Mouse (Mus musculus) forebrain, embryonic 12.5 days (tissue): ENCODE measurements at regions not wholly inside any gene's neighbourhood (a gene's known extent, or its start where the extent isn't known, plus 50 kb on each side); places are given as distances from the start of the nearest gene placed in this dataset.
"Not testable (repeated sequence)": the region's sequence is repeated elsewhere in the genome, so short reads cannot be mapped to it uniquely, and the experiment has no call there.

Experiments
- ATAC-seq: fragments of 200-750 bp; cut with Nextera tagmentation; 2 replicates; pipeline ENCODE4 v1.8.0; 2017; ENCODE audit warnings: moderate TSS enrichment; ENCODE audit not compliant: low FRiP score
- H3K27ac ChIP-seq: fragments of 300-500 bp; sonication (generic); 2 replicates; pipeline ENCODE4 v1.5.1; 2016; ENCODE audit warnings: mild to moderate bottlenecking
- H3K27me3 ChIP-seq: fragments of 300-500 bp; sonication (generic); 2 replicates; pipeline ENCODE4 v1.6.1; 2016; ENCODE audit warnings: mild to moderate bottlenecking
- H3K36me3 ChIP-seq: fragments of 300-500 bp; sonication (generic); replicated peaks from 2 replicates; pipeline ENCODE4 v1.6.1; 2016; ENCODE audit warnings: mild to moderate bottlenecking
- H3K4me1 ChIP-seq: fragments of 300-500 bp; sonication (generic); 2 replicates; pipeline ENCODE4 v1.6.1; 2016
- H3K4me2 ChIP-seq: fragments of 300-500 bp; sonication (generic); 2 replicates; pipeline ENCODE4 v1.6.1; 2016; ENCODE audit warnings: mild to moderate bottlenecking, moderate library complexity
- H3K4me3 ChIP-seq: fragments of 300-500 bp; sonication (generic); replicated peaks from 2 replicates; pipeline ENCODE4 v1.5.1; 2016; ENCODE audit warnings: mild to moderate bottlenecking
- H3K9ac ChIP-seq: fragments of 300-500 bp; sonication (generic); 2 replicates; pipeline ENCODE4 v1.6.1; 2016; ENCODE audit warnings: mild to moderate bottlenecking
- H3K9me3 ChIP-seq: fragments of 300-500 bp; sonication (generic); 2 replicates; pipeline ENCODE4 v1.6.1; 2016
- WGBS: fragments of 180-500 bp; shearing (Covaris S2); methylation state at CpG from one replicate; pipeline ENCODE4 v1.1.7; 2016; 5-methylcytosine and 5-hydroxymethylcytosine counted together

DNA sequence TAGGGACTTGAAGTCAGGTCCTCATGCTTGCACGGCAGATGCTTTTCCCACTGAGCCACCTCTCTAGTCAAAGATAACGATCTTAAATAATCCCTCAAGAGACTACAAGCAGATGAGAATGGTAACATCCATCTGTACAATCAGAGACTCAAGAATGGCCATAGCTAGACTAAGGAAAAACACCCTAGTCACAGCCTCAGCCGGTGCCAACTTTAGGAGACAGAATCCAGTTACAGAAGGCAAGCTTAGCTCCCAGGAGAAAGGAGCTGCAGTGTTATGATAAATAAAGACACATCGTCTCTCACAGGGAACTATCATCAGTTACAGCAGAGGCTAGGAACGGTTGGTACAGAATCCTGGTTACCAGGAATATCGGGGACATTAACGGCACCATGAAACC lies 88.7 kb upstream of the Arl4c start:
- 0 out of 2 replicates have a peak, but pooled peaks cover 3% of the 10 kb centered on the region for H3K4me1 ChIP-seq
- WGBS = 82% methylated on average over 7 of the region's 7 CpGs
- H3K9me3 ChIP-seq = no peaks in the 10 kb centered on the region; the same call in 1 of the 2 replicates
- no peak overlapping the region for H3K4me3 ChIP-seq
- no peak overlapping the region for H3K27ac ChIP-seq
- H3K4me2 ChIP-seq = no peak overlapping the region
- H3K36me3 ChIP-seq = no peaks in the 10 kb centered on the region
- no peak overlapping the region for H3K9ac ChIP-seq
- H3K27me3 ChIP-seq = peaks cover 3% of the 10 kb centered on the region; the same call in 1 of the 2 replicates
- no peak for ATAC-seq

- H3K4me2 ChIP-seq = no peak overlapping the region
- H3K9me3 ChIP-seq = no peaks in the 10 kb centered on the region
- no peaks in the 10 kb centered on the region for H3K36me3 ChIP-seq
- no peak for ATAC-seq
- peaks cover 23% of the 10 kb centered on the region for H3K4me1 ChIP-seq
- no peak overlapping the region for H3K9ac ChIP-seq
- no peak overlapping the region for H3K4me3 ChIP-seq
- no peak overlapping the region for H3K27ac ChIP-seq
- 67% methylated on average over 10 of the region's 10 CpGs for WGBS
- H3K27me3 ChIP-seq = peaks cover 3% of the 10 kb centered on the region; the same call in 1 of the 2 replicates
Observed at GRCm38 (mm10) chr1:88794926-88795325, 92.9 kb upstream of the Arl4c start.

- no peak for ATAC-seq
- Histone ChIP-seq H3K4me1 (peaks cover 31% of the 10 kb centered on the region), H3K9me3 (no peaks in the 10 kb centered on the region), H3K4me2 (no peak overlapping the region), H3K27me3 (peaks cover 8% of the 10 kb centered on the region), H3K9ac (no peak overlapping the region), H3K4me3 (no peak overlapping the region), H3K27ac (no peak overlapping the region), H3K36me3 (no peaks in the 10 kb centered on the region)
- 66% methylated on average over 14 of the region's 14 CpGs for WGBS
Observed at GRCm38 (mm10) chr1:88798473-88798872, 96.5 kb upstream of the Arl4c start.

- Histone ChIP-seq H3K4me2 (no peak overlapping the region), H3K27me3 (peaks cover 8% of the 10 kb centered on the region), H3K36me3 (no peaks in the 10 kb centered on the region), H3K4me3 (no peak overlapping the region), H3K4me1 (peaks cover 31% of the 10 kb centered on the region), H3K9ac (no peak overlapping the region), H3K9me3 (no peaks in the 10 kb centered on the region), H3K27ac (no peak overlapping the region)
- ATAC-seq = no peak
- 24% methylated on average over 8 of the region's 8 CpGs for WGBS
Observed at GRCm38 (mm10) chr1:88798874-88799273, 96.9 kb upstream of the Arl4c start.

- 16% methylated on average over 7 of the region's 7 CpGs for WGBS
- Histone ChIP-seq H3K27me3 (peaks cover 8% of the 10 kb centered on the region), H3K4me1 (peaks cover 31% of the 10 kb centered on the region), H3K4me2 (no peak overlapping the region), H3K4me3 (no peak overlapping the region), H3K36me3 (no peaks in the 10 kb centered on the region), H3K9ac (no peak overlapping the region), H3K27ac (0 out of 2 replicates have a peak overlapping the region, but pooled peaks have one; percentile 42), H3K9me3 (no peaks in the 10 kb centered on the region)
- 0 out of 2 replicates have a peak, but pooled peaks have one; percentile 46 for ATAC-seq
Observed at GRCm38 (mm10) chr1:88799343-88799742, 97.3 kb upstream of the Arl4c start.

- Histone ChIP-seq H3K9ac (no peak overlapping the region), H3K27ac (no peak overlapping the region), H3K4me2 (no peak overlapping the region), H3K4me3 (no peak overlapping the region), H3K36me3 (no peaks in the 10 kb centered on the region), H3K27me3 (peaks cover 8% of the 10 kb centered on the region), H3K9me3 (no peaks in the 10 kb centered on the region), H3K4me1 (peaks cover 31% of the 10 kb centered on the region)
- WGBS = 26% methylated on average over 8 of the region's 8 CpGs
- no peak for ATAC-seq
Observed at GRCm38 (mm10) chr1:88799789-88800188, 97.8 kb upstream of the Arl4c start.

- H3K9ac ChIP-seq = no peak overlapping the region
- no peaks in the 10 kb centered on the region for H3K9me3 ChIP-seq
- H3K27me3 ChIP-seq = peaks cover 7% of the 10 kb centered on the region
- no peak for ATAC-seq
- no peak overlapping the region for H3K4me2 ChIP-seq
- peaks cover 29% of the 10 kb centered on the region for H3K4me1 ChIP-seq
- WGBS = 42% methylated on average over 5 of the region's 5 CpGs
- no peaks in the 10 kb centered on the region for H3K36me3 ChIP-seq
- H3K27ac ChIP-seq = no peak overlapping the region
- no peak overlapping the region for H3K4me3 ChIP-seq
Observed at GRCm38 (mm10) chr1:88800411-88800810, 98.4 kb upstream of the Arl4c start.

DNA sequence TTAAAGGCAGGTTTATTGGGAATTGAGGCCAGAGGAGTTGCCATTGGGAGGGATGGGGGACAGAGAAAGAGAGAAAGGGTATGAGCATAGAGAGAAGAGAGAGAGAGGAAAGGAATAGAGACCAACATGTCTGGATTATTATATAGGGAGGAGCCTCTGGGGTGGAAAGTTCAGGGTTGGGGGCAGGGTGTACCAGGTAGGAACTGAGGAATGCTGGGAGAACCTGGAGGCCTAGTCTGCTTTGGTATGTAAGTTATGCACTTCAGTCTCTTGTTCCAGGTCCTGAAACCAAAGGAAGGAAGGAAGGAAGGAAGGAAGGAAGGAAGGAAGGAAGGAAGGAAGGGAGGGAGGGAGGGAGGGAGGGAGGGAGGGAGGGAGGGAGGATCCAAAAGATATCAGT lies 99.1 kb upstream of the Arl4c start:
- H3K4me1 ChIP-seq = peaks cover 28% of the 10 kb centered on the region
- not testable (repeated sequence) for H3K36me3 ChIP-seq, H3K4me2 ChIP-seq, H3K27ac ChIP-seq, H3K9ac ChIP-seq, H3K4me3 ChIP-seq, H3K9me3 ChIP-seq, ATAC-seq, H3K27me3 ChIP-seq

GRCm38 (mm10) chr1:88806960-88807359 lies 104.9 kb upstream of the Arl4c start:
- Histone ChIP-seq H3K27ac (no peak overlapping the region), H3K9ac (no peak overlapping the region), H3K4me2 (no peak overlapping the region), H3K36me3 (no peaks in the 10 kb centered on the region), H3K4me3 (no peak overlapping the region), H3K27me3 (no peaks in the 10 kb centered on the region; the same call in 1 of the 2 replicates), H3K9me3 (no peaks in the 10 kb centered on the region), H3K4me1 (0 out of 2 replicates have a peak, but pooled peaks cover 3% of the 10 kb centered on the region)
- ATAC-seq = no peak
- WGBS = 58% methylated on average over 6 of the region's 6 CpGs

DNA sequence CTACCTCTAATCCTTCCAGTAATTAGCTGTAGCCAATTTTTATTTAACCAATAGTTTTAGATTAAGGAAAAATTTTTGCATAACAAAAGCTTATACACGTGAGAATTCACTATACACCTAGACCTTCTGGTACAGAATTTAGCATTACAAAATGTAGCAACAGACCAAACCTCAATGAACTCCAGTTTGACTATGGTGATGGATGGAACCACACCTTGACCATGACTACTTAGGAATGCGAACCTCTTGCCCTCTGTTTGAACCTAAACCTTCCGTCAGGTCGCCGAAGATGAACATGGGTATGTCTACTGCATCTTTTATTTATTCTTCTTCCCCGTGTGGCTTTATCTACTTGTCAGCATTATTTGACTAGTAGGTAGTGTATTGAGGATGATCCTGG lies 105.9 kb upstream of the Arl4c start:
- Histone ChIP-seq H3K4me3 (no peak overlapping the region), H3K27me3 (no peaks in the 10 kb centered on the region; the same call in 1 of the 2 replicates), H3K27ac (no peak overlapping the region), H3K9ac (no peak overlapping the region), H3K9me3 (no peaks in the 10 kb centered on the region), H3K36me3 (no peaks in the 10 kb centered on the region), H3K4me1 (peaks cover 4% of the 10 kb centered on the region), H3K4me2 (no peak overlapping the region)
- WGBS = 91% methylated on average over 6 of the region's 6 CpGs
- ATAC-seq = no peak

DNA sequence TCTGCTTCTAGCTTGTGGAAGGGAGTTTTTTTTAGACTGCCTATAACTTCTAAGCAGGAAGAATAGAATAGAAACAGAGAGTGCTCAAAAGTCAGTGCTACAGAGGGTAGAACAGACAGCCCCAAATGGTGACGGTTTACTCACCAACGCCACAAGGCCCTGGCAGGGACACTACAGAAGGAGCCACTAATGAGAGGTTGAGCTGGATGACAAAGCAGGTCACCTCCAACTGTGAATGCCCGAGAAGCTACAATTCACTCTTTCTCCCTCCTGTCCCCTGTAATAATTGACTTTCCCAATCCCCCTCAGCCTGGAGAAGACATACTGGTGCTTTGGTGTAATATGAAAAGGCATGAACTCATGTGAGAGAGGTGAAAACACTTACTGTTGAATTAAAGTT lies 106.5 kb upstream of the Arl4c start:
- Histone ChIP-seq H3K27ac (no peak overlapping the region), H3K9ac (no peak overlapping the region), H3K27me3 (no peaks in the 10 kb centered on the region; the same call in 1 of the 2 replicates), H3K4me3 (no peak overlapping the region), H3K9me3 (no peaks in the 10 kb centered on the region), H3K36me3 (no peaks in the 10 kb centered on the region), H3K4me2 (no peak overlapping the region), H3K4me1 (peaks cover 10% of the 10 kb centered on the region)
- WGBS = 32% methylated on average over 3 of the region's 3 CpGs
- ATAC-seq = no peak

- H3K4me2 ChIP-seq = no peak overlapping the region
- 81% methylated on average over 2 of the region's 2 CpGs for WGBS
- no peak for ATAC-seq
- H3K4me1 ChIP-seq = peaks cover 12% of the 10 kb centered on the region
- H3K27me3 ChIP-seq = no peaks in the 10 kb centered on the region
- no peak overlapping the region for H3K9ac ChIP-seq
- H3K36me3 ChIP-seq = no peaks in the 10 kb centered on the region
- no peaks in the 10 kb centered on the region for H3K9me3 ChIP-seq
- no peak overlapping the region for H3K27ac ChIP-seq
- no peak overlapping the region for H3K4me3 ChIP-seq
Observed at GRCm38 (mm10) chr1:88809756-88810155, 107.7 kb upstream of the Arl4c start.

DNA sequence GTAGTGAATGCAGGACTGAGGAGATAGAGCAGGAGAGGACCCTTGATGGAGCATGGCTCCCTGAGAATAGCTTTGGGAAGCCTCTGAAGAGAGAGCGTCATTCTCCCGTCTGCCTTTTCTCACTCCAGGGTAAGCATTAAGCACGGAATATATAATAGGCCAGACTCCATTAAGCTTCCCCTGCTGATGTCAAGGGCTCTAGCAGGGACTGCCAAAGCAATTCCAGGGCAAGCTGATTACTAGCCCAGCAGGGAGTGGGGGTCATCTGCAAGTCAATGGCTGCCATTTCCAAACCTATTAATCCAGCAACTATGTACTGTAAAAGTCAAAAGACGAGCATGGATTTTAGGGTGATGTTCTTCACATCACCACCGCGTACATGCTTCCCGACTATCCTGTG lies 111.2 kb upstream of the Arl4c start:
- Histone ChIP-seq H3K27me3 (no peaks in the 10 kb centered on the region), H3K36me3 (no peaks in the 10 kb centered on the region), H3K9me3 (no peaks in the 10 kb centered on the region), H3K4me1 (peaks cover 12% of the 10 kb centered on the region), H3K4me3 (no peak overlapping the region), H3K9ac (no peak overlapping the region), H3K27ac (peak overlapping the region; percentile 65; the same call in 1 of the 2 replicates), H3K4me2 (no peak overlapping the region)
- 29% methylated on average over 7 of the region's 7 CpGs for WGBS
- peak; percentile 58; the same call in 1 of the 2 replicates for ATAC-seq
